Comparison of ENCODE assay signal across 8 mouse cellular contexts in genomic region chr4:137869667-137870274, GRCm38 (mm10). TPM values are rescaled to one million over a fixed set of nuclear protein-coding genes. Genes with fewer than 3 reads are reported as not detected.
DNase-seq lines count a peak whose midpoint lies in the region; ATAC-seq and TF ChIP-seq lines count a peak whose summit lies in the region.

No protein-coding gene starts in this region.

- H3K36me3 ChIP-seq in lung, postnatal 0 days (ENCODE audit: insufficient read depth, low read length) = no peaks in the 10 kb centered on the region
- H3K36me3 ChIP-seq in forebrain, embryonic 13.5 days (ENCODE audit: poor library complexity, severe bottlenecking) = no peaks in the 10 kb centered on the region
- H3K36me3 ChIP-seq in stomach, embryonic 16.5 days (ENCODE audit: control insufficient read depth, insufficient read depth, low read length) = no peaks in the 10 kb centered on the region
- no peaks in the 10 kb centered on the region for H3K36me3 ChIP-seq in kidney, embryonic 16.5 days (ENCODE audit: insufficient read depth, low read length)

- DNase-seq in embryo, embryonic 10 days (ENCODE audit: low spot score) = peak; percentile 51
- DNase-seq in embryo, embryonic 11 days = no peak
- DNase-seq in lung, postnatal 0 days (ENCODE audit: low spot score) = no peak
- DNase-seq in lung, postnatal 36 days = no peak
- DNase-seq in layer of hippocampus, adult 2 months (ENCODE audit: low spot score in 2 of 2) = no peak

- H3K27me3 ChIP-seq in lung, postnatal 0 days (replicated peaks; ENCODE audit: insufficient read depth, low read length) = no peaks in the 10 kb centered on the region
- H3K27me3 ChIP-seq in forebrain, embryonic 13.5 days = no peaks in the 10 kb centered on the region
- H3K27me3 ChIP-seq in stomach, embryonic 16.5 days (ENCODE audit: control insufficient read depth, insufficient read depth, low read length) = no peaks in the 10 kb centered on the region
- no peaks in the 10 kb centered on the region for H3K27me3 ChIP-seq in kidney, embryonic 16.5 days (ENCODE audit: insufficient read depth, low read length)

- H3K9me3 ChIP-seq in lung, postnatal 0 days (ENCODE audit: low read length) = no peaks in the 10 kb centered on the region
- H3K9me3 ChIP-seq in forebrain, embryonic 13.5 days (replicated peaks) = no peaks in the 10 kb centered on the region
- H3K9me3 ChIP-seq in stomach, embryonic 16.5 days (replicated peaks; ENCODE audit: control insufficient read depth, low read length) = no peaks in the 10 kb centered on the region
- no peaks in the 10 kb centered on the region for H3K9me3 ChIP-seq in kidney, embryonic 16.5 days (ENCODE audit: low read length)

- peaks cover 25% of the 10 kb centered on the region; the same call in 1 of the 2 replicates for H3K4me1 ChIP-seq in lung, postnatal 0 days (ENCODE audit: insufficient read depth, low read depth, low read length)
- peaks cover 50% of the 10 kb centered on the region for H3K4me1 ChIP-seq in forebrain, embryonic 13.5 days
- H3K4me1 ChIP-seq in stomach, embryonic 16.5 days (ENCODE audit: control insufficient read depth, insufficient read depth, low read length) = peaks cover 70% of the 10 kb centered on the region
- H3K4me1 ChIP-seq in kidney, embryonic 16.5 days (ENCODE audit: insufficient read depth, low read length) = peaks cover 55% of the 10 kb centered on the region

- H3K4me3 ChIP-seq in lung, postnatal 0 days (ENCODE audit: low read depth, low read length) = no peak overlapping the region
- no peak overlapping the region for H3K4me3 ChIP-seq in forebrain, embryonic 13.5 days
- H3K4me3 ChIP-seq in stomach, embryonic 16.5 days (replicated peaks; ENCODE audit: low read length) = no peak overlapping the region
- no peak overlapping the region for H3K4me3 ChIP-seq in layer of hippocampus, adult 2 months
- no peak overlapping the region for H3K4me3 ChIP-seq in kidney, embryonic 16.5 days (ENCODE audit: low read length)

- 63% methylated on average over 16 of the region's 16 CpGs for WGBS in lung, postnatal 0 days
- 39% methylated on average over 16 of the region's 16 CpGs for whole genome bisulfite sequencing in forebrain, embryonic 13.5 days
- WGBS in stomach, embryonic 16.5 days = 33% methylated on average over 16 of the region's 16 CpGs
- 58% methylated on average over 16 of the region's 16 CpGs for WGBS in kidney, embryonic 16.5 days

- H3K4me2 ChIP-seq in lung, postnatal 0 days (replicated peaks; ENCODE audit: low read depth, low read length) = no peak overlapping the region
- H3K4me2 ChIP-seq in forebrain, embryonic 13.5 days = peak overlapping the region; percentile 11; the same call in 1 of the 2 replicates
- no peak overlapping the region; the same call in 1 of the 2 replicates for H3K4me2 ChIP-seq in stomach, embryonic 16.5 days (ENCODE audit: low read depth, low read length)
- H3K4me2 ChIP-seq in kidney, embryonic 16.5 days (replicated peaks; ENCODE audit: low read depth, low read length) = no peak overlapping the region

- 0 out of 2 replicates have a peak overlapping the region, but pooled peaks have one; percentile 1 for H3K9ac ChIP-seq in lung, postnatal 0 days (replicated peaks; ENCODE audit: low read depth)
- no peak overlapping the region for H3K9ac ChIP-seq in forebrain, embryonic 13.5 days
- H3K9ac ChIP-seq in stomach, embryonic 16.5 days (ENCODE audit: low read length) = peak overlapping the region; percentile 29; the same call in 1 of the 2 replicates
- no peak overlapping the region for H3K9ac ChIP-seq in kidney, embryonic 16.5 days (replicated peaks; ENCODE audit: low read length)

- no peak overlapping the region for H3K27ac ChIP-seq in lung, postnatal 0 days (ENCODE audit: low read length)
- no peak overlapping the region for H3K27ac ChIP-seq in forebrain, embryonic 13.5 days
- H3K27ac ChIP-seq in stomach, embryonic 16.5 days (ENCODE audit: low read length) = peak overlapping the region; percentile 58; the same call in 1 of the 2 replicates
- no peak overlapping the region for H3K27ac ChIP-seq in layer of hippocampus, adult 2 months
- no peak overlapping the region for H3K27ac ChIP-seq in kidney, embryonic 16.5 days (ENCODE audit: low read length)

- TF ChIP-seq EP300 in lung, postnatal 0 days (IDR thresholded peaks at IDR 0.05) = no peak

- TF ChIP-seq CTCF in lung, postnatal 0 days (IDR thresholded peaks at IDR 0.05) = no peak
- no peak for TF ChIP-seq CTCF in layer of hippocampus, adult 2 months (conservative IDR thresholded peaks at IDR 0.05)

- ATAC-seq in lung, postnatal 0 days = no peak
- no peak for ATAC-seq in forebrain, embryonic 13.5 days
- ATAC-seq in stomach, embryonic 16.5 days (ENCODE audit: insufficient read depth, low FRiP score) = peak; percentile 35; the same call in 1 of the 2 replicates
- no peak for ATAC-seq in kidney, embryonic 16.5 days (ENCODE audit: low FRiP score, low TSS enrichment)

RNA-seq across cellular contexts. Expression of gene Ece1, which starts 7.7 kb away (rescaled TPM):
- polyA plus RNA-seq in lung, postnatal 0 days (2015; fragmentation: Nextera tagmentation; extraction: Ambion mirVana) = 65.7 and 80.9 TPM in 2 replicates
- 10.8 and 12.9 TPM in 2 replicates for polyA plus RNA-seq in forebrain, embryonic 13.5 days (2015; fragmentation: Nextera tagmentation; extraction: Ambion mirVana)
- polyA plus RNA-seq in stomach, embryonic 16.5 days (2015; fragmentation: Nextera tagmentation; extraction: Ambion mirVana) = 48.6 and 59.9 TPM in 2 replicates
- 10 to 100 TPM; 47.5 to 58.0 TPM for total RNA-seq in layer of hippocampus, adult 2 months (2021)
- polyA plus RNA-seq in kidney, embryonic 16.5 days (2015; fragmentation: Nextera tagmentation; extraction: Ambion mirVana) = 55.5 and 72.3 TPM in 2 replicates

Comparison
In these comparisons a context has a peak if more than half of its experiments do, and no peak if none do; other contexts are left out.
1. H3K9ac ChIP-seq: peak in lung, postnatal 0 days (single experiment) and stomach, embryonic 16.5 days (single experiment); none in forebrain, embryonic 13.5 days (single experiment) and kidney, embryonic 16.5 days (single experiment).